Mouse (Mus musculus) spleen, adult 2 months (tissue): ENCODE results near the gene Fam129c.

Experiments
- CTCF ChIP-seq: fragments of 200-500 bp; IDR thresholded peaks from 2 replicates; pipeline ENCODE4 v1.5.1; 2011; ENCODE audit warnings: mild to moderate bottlenecking, inconsistent platforms; ENCODE audit not compliant: insufficient read depth, insufficient read length, insufficient replicate concordance; ENCODE audit errors: extremely low read depth
- POLR2A ChIP-seq: fragments of 200-500 bp; IDR thresholded peaks from 2 replicates; pipeline ENCODE4 v1.6.1; 2011; ENCODE audit warnings: low read depth, low read length, inconsistent platforms

DNA sequence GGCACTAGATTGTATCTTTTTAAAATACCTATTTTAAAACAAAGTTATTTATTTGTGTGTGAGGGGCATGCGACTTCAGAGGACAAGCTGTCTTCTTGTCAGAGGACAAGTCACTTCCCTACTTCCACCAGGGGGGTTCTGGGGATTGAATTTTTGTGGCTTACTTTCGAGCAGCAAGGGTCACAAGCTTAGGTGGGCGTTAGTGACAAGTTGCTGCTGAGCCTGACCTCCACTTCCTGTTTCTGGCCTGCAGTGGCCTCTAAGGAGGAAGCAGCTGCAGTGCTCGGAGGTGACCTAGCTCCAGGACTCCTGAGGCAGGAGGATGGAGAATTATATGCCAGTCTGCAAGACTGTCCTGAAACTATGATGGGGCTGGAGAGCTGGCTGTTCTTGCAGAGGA, 16.0 kb downstream of the Fam129c start:
- no peak for TF ChIP-seq CTCF
- no peak for TF ChIP-seq POLR2A
